Mouse (Mus musculus) intestine, embryonic 14.5 days (tissue): Measurements from ENCODE around the gene Mcpt2. TPM values are rescaled to one million over a fixed set of nuclear protein-coding genes. Genes with fewer than 3 reads are reported as not detected.
"Not testable (repeated sequence)": the region's sequence is repeated elsewhere in the genome, so short reads cannot be mapped to it uniquely, and the experiment has no call there.

ENCODE experiments used
- ATAC-seq: fragments of 200-750 bp; cut with Nextera tagmentation; replicated peaks from 2 replicates; pipeline ENCODE4 v1.8.0; 2017; ENCODE audit warnings: low read depth, moderate number of reproducible peaks, moderate TSS enrichment, moderate library complexity; ENCODE audit not compliant: low FRiP score, low TSS enrichment
- DNase-seq: peaks from one replicate; pipeline ENCODE4 v3.0.0-alpha.2; 2018; ENCODE audit warnings: low spot score
- H3K27ac ChIP-seq: fragments of 300-500 bp; sonication (generic); 2 replicates; pipeline ENCODE4 v1.5.1; 2014; ENCODE audit warnings: low read depth, mild to moderate bottlenecking, control low read depth
- H3K27me3 ChIP-seq: fragments of 300-500 bp; sonication (generic); replicated peaks from 2 replicates; pipeline ENCODE4 v1.6.1; 2014; ENCODE audit warnings: low read length, control low read depth; ENCODE audit not compliant: control insufficient read depth, insufficient read depth
- H3K36me3 ChIP-seq: fragments of 300-500 bp; sonication (generic); 2 replicates; pipeline ENCODE4 v1.6.1; 2014; ENCODE audit warnings: low read length, control low read depth; ENCODE audit not compliant: control insufficient read depth, insufficient read depth
- H3K4me1 ChIP-seq: fragments of 300-500 bp; sonication (generic); replicated peaks from 2 replicates; pipeline ENCODE4 v1.6.1; 2014; ENCODE audit warnings: low read length, control low read depth, mixed read lengths; ENCODE audit not compliant: control insufficient read depth, insufficient read depth
- H3K4me2 ChIP-seq: fragments of 300-500 bp; sonication (generic); 2 replicates; pipeline ENCODE4 v1.6.1; 2014; ENCODE audit warnings: low read length
- H3K4me3 ChIP-seq: fragments of 300-500 bp; sonication (generic); 2 replicates; pipeline ENCODE4 v1.5.1; 2014; ENCODE audit warnings: low read depth, low read length, control low read depth, mixed read lengths
- H3K9ac ChIP-seq: fragments of 300-500 bp; sonication (generic); 2 replicates; pipeline ENCODE4 v1.6.1; 2014; ENCODE audit warnings: mild to moderate bottlenecking, low read length
- H3K9me3 ChIP-seq: fragments of 300-500 bp; sonication (generic); 2 replicates; pipeline ENCODE4 v1.6.1; 2016; ENCODE audit warnings: low read length, control low read depth; ENCODE audit not compliant: control insufficient read depth
- WGBS: fragments of 180-500 bp; shearing (Covaris S2); extraction: QIAGEN DNeasy Blood & Tissue Kit; methylation state at CpG from one replicate; pipeline ENCODE4 v1.1.7; 2014; 5-methylcytosine and 5-hydroxymethylcytosine counted together
- polyA plus RNA-seq: library from polyadenylated mRNA; unstranded; fragments of >200 nt; fragmentation: Nextera tagmentation; extraction: Ambion mirVana; gene quantifications from 2 replicates; pipeline ENCODE4 v1.2.1, GENCODE M21; 2014

Gene Mcpt2
- polyA plus RNA-seq, result 0.17 and 0.18 TPM in 2 replicates

GRCm38 (mm10) chr14:56041792-56042191 is at the start of gene Mcpt2:
Gene Mcpt2 (plus strand): TSS chr14:56042041.
- not testable (repeated sequence) for H3K27me3 ChIP-seq, H3K27ac ChIP-seq, H3K9me3 ChIP-seq, H3K4me2 ChIP-seq, H3K9ac ChIP-seq, H3K36me3 ChIP-seq, ATAC-seq, DNase-seq, H3K4me3 ChIP-seq, H3K4me1 ChIP-seq
- 57% methylated on average over 1 of the region's 1 CpGs for WGBS

GRCm38 (mm10) chr14:56013147-56013546 is 28.7 kb upstream of the Mcpt2 start:
- DNase-seq (no peak), ATAC-seq (no peak)
- no peak overlapping the region for H3K4me3 ChIP-seq
- no peaks in the 10 kb centered on the region for H3K36me3 ChIP-seq
- no peaks in the 10 kb centered on the region for H3K4me1 ChIP-seq
- H3K9me3 ChIP-seq, result no peaks in the 10 kb centered on the region
- 73% methylated on average over 3 of the region's 3 CpGs for WGBS
- H3K27me3 ChIP-seq, result no peaks in the 10 kb centered on the region
- H3K9ac ChIP-seq, result no peak overlapping the region
- no peak overlapping the region for H3K4me2 ChIP-seq
- H3K27ac ChIP-seq, result no peak overlapping the region

GRCm38 (mm10) chr14:56013924-56014323 is 27.9 kb upstream of the Mcpt2 start:
- DNase-seq (no peak), ATAC-seq (no peak)
- Histone ChIP-seq H3K27me3 (no peaks in the 10 kb centered on the region), H3K27ac (no peak overlapping the region), H3K9ac (no peak overlapping the region), H3K4me3 (no peak overlapping the region), H3K4me1 (no peaks in the 10 kb centered on the region), H3K36me3 (no peaks in the 10 kb centered on the region), H3K9me3 (no peaks in the 10 kb centered on the region), H3K4me2 (no peak overlapping the region)
- 93% methylated on average over 2 of the region's 2 CpGs for WGBS

GRCm38 (mm10) chr14:56017671-56018070 is 24.2 kb upstream of the Mcpt2 start, which contains the start of gene Mcpt1:
Gene Mcpt1 (plus strand): TSS chr14:56017971.
- WGBS, result 77% methylated on average over 3 of the region's 3 CpGs
- ATAC-seq, H3K9ac ChIP-seq: not testable (repeated sequence)

GRCm38 (mm10) chr14:56019446-56019845 is 22.4 kb upstream of the Mcpt2 start:
- no peaks in the 10 kb centered on the region for H3K36me3 ChIP-seq
- H3K9ac ChIP-seq, result no peak overlapping the region
- ATAC-seq, result no peak

More at GRCm38 (mm10) chr14:56017671-56018070, 24.2 kb upstream of the Mcpt2 start, which contains the start of gene Mcpt1:
- H3K36me3 ChIP-seq, H3K4me3 ChIP-seq, H3K4me2 ChIP-seq, DNase-seq, H3K9me3 ChIP-seq, H3K4me1 ChIP-seq, H3K27me3 ChIP-seq, H3K27ac ChIP-seq: not testable (repeated sequence)

GRCm38 (mm10) chr14:56021305-56021704 is 20.5 kb upstream of the Mcpt2 start:
- 64% methylated on average over 3 of the region's 4 CpGs for WGBS
- H3K9me3 ChIP-seq, H3K27ac ChIP-seq, H3K4me3 ChIP-seq, H3K36me3 ChIP-seq, H3K4me2 ChIP-seq, H3K27me3 ChIP-seq, DNase-seq, ATAC-seq, H3K9ac ChIP-seq, H3K4me1 ChIP-seq: not testable (repeated sequence)

More at GRCm38 (mm10) chr14:56019446-56019845, 22.4 kb upstream of the Mcpt2 start:
- Histone ChIP-seq H3K9me3 (no peaks in the 10 kb centered on the region), H3K4me1 (no peaks in the 10 kb centered on the region), H3K27ac (no peak overlapping the region), H3K27me3 (no peaks in the 10 kb centered on the region), H3K4me2 (no peak overlapping the region), H3K4me3 (no peak overlapping the region)
- WGBS, result 55% methylated on average over 1 of the region's 1 CpGs
- no peak for DNase-seq

GRCm38 (mm10) chr14:56030395-56030794 is 11.4 kb upstream of the Mcpt2 start, which contains the start of gene Mcpt9:
Gene Mcpt9 (minus strand): TSS chr14:56030495.
- not testable (repeated sequence) for H3K9me3 ChIP-seq, DNase-seq, H3K27ac ChIP-seq, H3K4me1 ChIP-seq, H3K4me2 ChIP-seq, H3K36me3 ChIP-seq, ATAC-seq, H3K4me3 ChIP-seq, H3K9ac ChIP-seq, H3K27me3 ChIP-seq
- 87% methylated on average over 3 of the region's 3 CpGs for WGBS

GRCm38 (mm10) chr14:56034433-56034832 is 7.4 kb upstream of the Mcpt2 start:
- H3K27ac ChIP-seq, result no peak overlapping the region
- ATAC-seq (no peak), DNase-seq (no peak)
- no peaks in the 10 kb centered on the region for H3K4me1 ChIP-seq
- no peak overlapping the region for H3K4me3 ChIP-seq
- no peak overlapping the region for H3K9ac ChIP-seq
- no peaks in the 10 kb centered on the region for H3K27me3 ChIP-seq
- no peaks in the 10 kb centered on the region for H3K36me3 ChIP-seq
- H3K4me2 ChIP-seq, result no peak overlapping the region
- 57% methylated on average over 2 of the region's 2 CpGs for WGBS
- H3K9me3 ChIP-seq, result no peaks in the 10 kb centered on the region

- Histone ChIP-seq H3K27me3 (no peaks in the 10 kb centered on the region), H3K27ac (no peak overlapping the region), H3K9ac (no peak overlapping the region), H3K4me2 (no peak overlapping the region), H3K4me3 (no peak overlapping the region), H3K36me3 (no peaks in the 10 kb centered on the region), H3K4me1 (no peaks in the 10 kb centered on the region), H3K9me3 (no peaks in the 10 kb centered on the region)
- 78% methylated on average over 3 of the region's 3 CpGs for WGBS
- ATAC-seq (no peak), DNase-seq (no peak)
Observed at GRCm38 (mm10) chr14:56055408-56055807, 13.6 kb downstream of the Mcpt2 start.
